Mouse (Mus musculus) thymus, adult 18-20 months (tissue): ENCODE results near the gene Dgkg.

ENCODE experiments used
- DNase-seq, 2 experiments: peaks; one replicate each; pipeline ENCODE4 v3.0.0; 2022; ENCODE audit warnings: mixed read lengths in 2 of 2

The Dgkg gene

GRCm38 (mm10) chr16:22542691-22543141 is 114.3 kb downstream of the Dgkg start:
- no peak for DNase-seq

- DNase-seq, result no peak
Measured at GRCm38 (mm10) chr16:22539275-22539674, 117.7 kb downstream of the Dgkg start.

- DNase-seq, result no peak
Measured at GRCm38 (mm10) chr16:22536581-22537160, 120.3 kb downstream of the Dgkg start.

- DNase-seq, result no peak
Measured at GRCm38 (mm10) chr16:22533087-22533486, 123.9 kb downstream of the Dgkg start.

- DNase-seq, result no peak
Measured at GRCm38 (mm10) chr16:22531834-22532233, 125.2 kb downstream of the Dgkg start.

GRCm38 (mm10) chr16:22531041-22531440 is 126.0 kb downstream of the Dgkg start:
- no peak for DNase-seq

GRCm38 (mm10) chr16:22527499-22527939 is 129.5 kb downstream of the Dgkg start:
- DNase-seq, result no peak

- no peak for DNase-seq
Measured at GRCm38 (mm10) chr16:22526386-22526785, 130.6 kb downstream of the Dgkg start.

GRCm38 (mm10) chr16:22517431-22518384 is 139.3 kb downstream of the Dgkg start:
- no peak for DNase-seq

GRCm38 (mm10) chr16:22515476-22515875 is 141.5 kb downstream of the Dgkg start:
- no peak for DNase-seq

- DNase-seq, result no peak
Measured at GRCm38 (mm10) chr16:22510861-22511637, 146.0 kb downstream of the Dgkg start.

- DNase-seq, result no peak
Measured at GRCm38 (mm10) chr16:22508936-22509563, 148.0 kb downstream of the Dgkg start.

GRCm38 (mm10) chr16:22505656-22506055 is 151.4 kb downstream of the Dgkg start:
- DNase-seq, result no peak

GRCm38 (mm10) chr16:22504851-22505250 is 152.2 kb downstream of the Dgkg start:
- no peak for DNase-seq

GRCm38 (mm10) chr16:22504049-22504448 is 153.0 kb downstream of the Dgkg start:
- no peak for DNase-seq

GRCm38 (mm10) chr16:22503467-22503866 is 153.6 kb downstream of the Dgkg start:
- no peak for DNase-seq

- no peak for DNase-seq
Measured at GRCm38 (mm10) chr16:22501855-22502254, 155.2 kb downstream of the Dgkg start.

- no peak for DNase-seq
Measured at GRCm38 (mm10) chr16:22500561-22500960, 156.5 kb downstream of the Dgkg start.

GRCm38 (mm10) chr16:22499951-22500350 is 157.1 kb downstream of the Dgkg start:
- no peak for DNase-seq

GRCm38 (mm10) chr16:22499447-22499846 is 157.6 kb downstream of the Dgkg start:
- no peak for DNase-seq

- peak in 1 of 2 experiments; percentile 43 for DNase-seq
Measured at GRCm38 (mm10) chr16:22497976-22498375, 159.0 kb downstream of the Dgkg start.

GRCm38 (mm10) chr16:22495259-22495658 is 161.8 kb downstream of the Dgkg start:
- no peak for DNase-seq

GRCm38 (mm10) chr16:22494815-22495214 is 162.2 kb downstream of the Dgkg start:
- no peak for DNase-seq
